Mouse (Mus musculus): ENCODE measurements around the gene Cyth4.

- no peak for TF ChIP-seq POLR2A (IDR thresholded peaks at IDR 0.05; ENCODE audit: borderline replicate concordance, low read depth, low read length)
- no peak for TF ChIP-seq CTCF (IDR thresholded peaks at IDR 0.05; ENCODE audit: low read depth, low read length)
These were observed 49.2 kb upstream of the Cyth4 start for GRCm38 (mm10) chr15:78547415-78548335.
